Mouse (Mus musculus): ENCODE measurements around the gene Pwwp2b. TPM values are rescaled to one million over a fixed set of nuclear protein-coding genes. Genes with fewer than 3 reads are reported as not detected.

The Pwwp2b gene
- polyA plus RNA-seq, 1 experiment = 7.9 TPM

DNA sequence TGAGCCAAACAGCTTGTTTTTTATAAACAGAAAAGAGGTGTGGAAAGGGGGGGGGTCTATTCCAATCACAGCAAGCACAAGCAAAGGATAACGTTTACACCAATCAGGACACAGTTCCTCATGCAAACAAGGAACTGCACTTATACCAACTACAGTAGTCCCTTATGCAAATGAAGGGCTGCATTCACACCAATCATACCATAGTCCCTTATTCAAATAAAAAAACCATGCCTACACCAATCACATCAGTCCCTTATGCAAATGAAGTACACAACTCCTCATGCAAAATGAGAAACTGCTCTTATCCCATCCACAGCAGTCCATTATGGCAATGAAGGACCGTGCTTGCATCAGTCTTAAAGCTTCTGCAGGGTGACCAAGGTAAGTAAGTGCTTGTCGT is 66.4 kb downstream of the Pwwp2b start:
- Histone ChIP-seq H3K27ac (ENCODE audit: insufficient read depth, low read depth, low read length) (no peak overlapping the region), H3K4me3 (ENCODE audit: insufficient read depth, low read depth, low read length) (no peak overlapping the region), H3K27me3 (replicated peaks; ENCODE audit: control insufficient read depth, insufficient read depth, low read length) (no peaks in the 10 kb centered on the region), H3K4me1 (ENCODE audit: control insufficient read depth, insufficient read depth, low read length) (no peaks in the 10 kb centered on the region), H3K36me3 (ENCODE audit: control insufficient read depth, insufficient read depth, low read length) (no peaks in the 10 kb centered on the region)
- 76% methylated on average over 3 of the region's 3 CpGs for WGBS
- no peak for DNase-seq
- TF ChIP-seq CTCF (conservative IDR thresholded peaks at IDR 0.05; ENCODE audit: insufficient read depth, insufficient read length, low read depth, low read length) (no peak), POLR2A (IDR thresholded peaks at IDR 0.05; ENCODE audit: low read depth, low read length) (no peak)

DNA sequence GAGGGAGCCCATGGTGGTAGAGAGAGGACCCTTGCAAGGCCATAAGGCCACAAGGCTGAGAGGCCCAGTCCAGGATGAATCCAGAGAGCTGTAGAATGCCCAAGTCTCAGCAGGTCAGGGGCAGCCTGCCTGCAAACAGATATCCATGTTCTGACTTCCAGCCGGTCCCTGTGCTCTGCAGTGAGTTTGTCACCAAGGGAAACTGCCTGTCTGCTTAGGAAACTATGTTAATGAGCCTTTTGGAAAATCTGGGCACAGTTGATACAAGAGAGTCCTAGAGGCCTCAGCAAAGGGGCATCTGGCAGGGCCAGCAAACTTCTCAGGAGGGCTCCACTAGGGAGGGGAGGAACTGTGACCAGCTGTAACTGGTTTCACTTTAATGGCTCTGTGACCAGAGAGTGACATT is 70.7 kb downstream of the Pwwp2b start:
- no peaks in the 10 kb centered on the region for H3K4me1 ChIP-seq (ENCODE audit: control insufficient read depth, insufficient read depth, low read length)
- H3K4me3 ChIP-seq (ENCODE audit: insufficient read depth, low read depth, low read length) = no peak overlapping the region
- peak; percentile 40 for DNase-seq
- TF ChIP-seq CTCF (conservative IDR thresholded peaks at IDR 0.05; ENCODE audit: insufficient read depth, insufficient read length, low read depth, low read length) (no peak), POLR2A (IDR thresholded peaks at IDR 0.05; ENCODE audit: low read depth, low read length) (no peak)
- H3K27me3 ChIP-seq (replicated peaks; ENCODE audit: control insufficient read depth, insufficient read depth, low read length) = no peaks in the 10 kb centered on the region
- 39% methylated on average over 1 of the region's 1 CpGs for WGBS
- H3K27ac ChIP-seq (ENCODE audit: insufficient read depth, low read depth, low read length) = 0 out of 2 replicates have a peak overlapping the region, but pooled peaks have one; percentile 13
- H3K36me3 ChIP-seq (ENCODE audit: control insufficient read depth, insufficient read depth, low read length) = no peaks in the 10 kb centered on the region

Other genes starting within 250 kb of the Pwwp2b start
- gene Dpysl4, start 162.5 kb upstream of the Pwwp2b start, polyA plus RNA-seq (2012; rRNA removed) = 0.23 and 0.25 TPM in 2 replicates
- 3.3 and 3.7 TPM in 2 replicates for gene Lrrc27, start 35.5 kb upstream of the Pwwp2b start, polyA plus RNA-seq (2012; rRNA removed)
- gene Stk32c, start 35.2 kb upstream of the Pwwp2b start, polyA plus RNA-seq (2012; rRNA removed) = 3.1 and 3.2 TPM in 2 replicates
- gene Inpp5a, start 140.6 kb downstream of the Pwwp2b start, polyA plus RNA-seq (2012; rRNA removed) = 25.1 and 27.5 TPM in 2 replicates

Data from kidney, adult 2 months (tissue).